Mouse (Mus musculus): ENCODE measurements around the gene Ncf1. TPM values are rescaled to one million over a fixed set of nuclear protein-coding genes. Genes with fewer than 3 reads are reported as not detected.

The Ncf1 gene
- polyA plus RNA-seq, 1 experiment from 2014 or later, result 2.4 TPM

DNA sequence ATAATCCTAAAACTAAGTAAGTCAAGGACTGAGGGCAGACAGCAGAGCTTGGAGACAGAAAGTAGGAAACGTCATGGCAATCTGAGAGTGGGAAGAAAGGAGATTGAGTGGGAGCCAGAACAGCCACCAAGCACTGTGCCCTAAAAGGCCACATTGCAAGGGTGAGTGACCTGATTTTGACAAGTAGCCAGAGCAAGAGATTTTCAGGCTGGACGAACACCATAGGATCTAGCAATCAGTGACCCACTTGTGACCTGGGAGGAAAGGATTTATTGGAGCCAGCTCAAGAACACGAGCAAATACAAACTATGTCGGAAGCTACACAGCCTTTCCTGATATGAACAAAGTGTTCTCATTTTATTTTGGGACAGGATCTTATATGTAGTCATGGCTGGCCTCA is 46.7 kb downstream of the Ncf1 start:
- Histone ChIP-seq H3K36me3 (ENCODE audit: insufficient read depth, low read length) (no peaks in the 10 kb centered on the region), H3K9me3 (replicated peaks; ENCODE audit: low read length) (no peaks in the 10 kb centered on the region), H3K4me1 (replicated peaks; ENCODE audit: insufficient read depth, low read length) (peaks cover 18% of the 10 kb centered on the region), H3K27me3 (ENCODE audit: insufficient read depth, low read length) (no peaks in the 10 kb centered on the region), H3K9ac (ENCODE audit: low read depth, low read length) (peak overlapping the region; percentile 92; the same call in 1 of the 2 replicates), H3K27ac (peak overlapping the region; percentile 96), H3K4me3 (replicated peaks; ENCODE audit: low read depth, low read length) (no peak overlapping the region), H3K4me2 (ENCODE audit: low read length) (peak overlapping the region; percentile 71; the same call in 1 of the 2 replicates)
- WGBS, result 17% methylated on average over 4 of the region's 4 CpGs
- no peak for TF ChIP-seq CTCF (IDR thresholded peaks at IDR 0.05; ENCODE audit: low read depth)
- DNase-seq (ENCODE audit: low spot score), result peak; percentile 67
- ATAC-seq (replicated peaks; ENCODE audit: low FRiP score, low read depth), result no peak

DNA sequence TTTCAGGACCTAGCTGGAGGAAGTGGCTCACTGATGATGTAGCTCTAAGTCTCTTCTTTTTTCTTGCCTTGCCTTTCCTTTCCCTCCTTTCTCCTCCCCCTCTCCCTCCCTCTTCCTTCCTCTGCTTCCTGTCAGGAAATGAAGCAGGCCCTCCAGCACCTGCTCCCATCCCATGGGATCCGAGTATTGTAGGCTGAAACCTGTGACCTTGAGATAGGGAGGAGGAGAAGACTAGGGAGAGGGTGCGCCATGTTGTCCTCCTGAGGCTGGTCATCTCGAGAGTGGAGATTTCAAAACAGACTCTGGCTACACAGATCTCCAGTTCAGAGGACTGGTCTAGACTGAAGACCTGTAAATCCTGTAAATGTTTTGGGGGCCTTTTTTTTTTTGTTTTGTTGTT is 47.3 kb downstream of the Ncf1 start:
- WGBS, result 46% methylated on average over 3 of the region's 3 CpGs
- no peak overlapping the region for H3K4me3 ChIP-seq (replicated peaks; ENCODE audit: low read depth, low read length)
- H3K27me3 ChIP-seq (ENCODE audit: insufficient read depth, low read length), result no peaks in the 10 kb centered on the region
- ATAC-seq (replicated peaks; ENCODE audit: low FRiP score, low read depth) (no peak), DNase-seq (ENCODE audit: low spot score) (no peak)
- H3K4me1 ChIP-seq (replicated peaks; ENCODE audit: insufficient read depth, low read length), result peaks cover 18% of the 10 kb centered on the region
- H3K9ac ChIP-seq (ENCODE audit: low read depth, low read length), result no peak overlapping the region
- no peak for TF ChIP-seq CTCF (IDR thresholded peaks at IDR 0.05; ENCODE audit: low read depth)
- peak overlapping the region; percentile 96 for H3K27ac ChIP-seq
- no peaks in the 10 kb centered on the region for H3K9me3 ChIP-seq (replicated peaks; ENCODE audit: low read length)
- H3K36me3 ChIP-seq (ENCODE audit: insufficient read depth, low read length), result no peaks in the 10 kb centered on the region
- H3K4me2 ChIP-seq (ENCODE audit: low read length), result 0 out of 2 replicates have a peak overlapping the region, but pooled peaks have one; percentile 71

- 22% methylated on average over 7 of the region's 7 CpGs for WGBS
- H3K4me2 ChIP-seq (ENCODE audit: low read length), result no peak overlapping the region
- TF ChIP-seq CTCF (IDR thresholded peaks at IDR 0.05; ENCODE audit: low read depth), result peak; percentile 93
- no peaks in the 10 kb centered on the region for H3K9me3 ChIP-seq (replicated peaks; ENCODE audit: low read length)
- no peaks in the 10 kb centered on the region for H3K36me3 ChIP-seq (ENCODE audit: insufficient read depth, low read length)
- H3K27ac ChIP-seq, result no peak overlapping the region
- peak; percentile 90 for DNase-seq (ENCODE audit: low spot score)
- H3K27me3 ChIP-seq (ENCODE audit: insufficient read depth, low read length), result no peaks in the 10 kb centered on the region
- H3K9ac ChIP-seq (ENCODE audit: low read depth, low read length), result no peak overlapping the region
- no peak overlapping the region for H3K4me3 ChIP-seq (replicated peaks; ENCODE audit: low read depth, low read length)
- ATAC-seq (replicated peaks; ENCODE audit: low FRiP score, low read depth), result no peak
- H3K4me1 ChIP-seq (replicated peaks; ENCODE audit: insufficient read depth, low read length), result peaks cover 21% of the 10 kb centered on the region
Observed at GRCm38 (mm10) chr5:134179871-134180270, 49.6 kb downstream of the Ncf1 start.

DNA sequence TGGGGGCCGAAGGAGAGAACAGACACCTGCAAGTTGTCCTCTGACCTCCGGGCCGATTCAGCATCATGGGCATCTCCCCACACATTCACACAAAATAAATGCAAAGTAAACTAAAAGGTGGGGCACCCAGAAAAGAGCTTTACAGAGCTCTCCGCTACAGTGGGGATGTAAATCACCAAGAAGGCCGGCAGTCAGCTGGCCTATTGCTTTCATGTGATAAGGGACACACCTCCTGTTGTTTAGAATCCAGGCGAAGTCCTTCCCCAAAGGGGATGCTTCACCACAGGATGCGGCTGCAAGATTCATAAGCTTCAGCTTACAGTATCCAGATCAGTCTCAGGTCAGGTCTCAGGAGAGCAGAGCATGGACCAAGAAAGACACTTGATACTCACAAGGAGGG is 50.9 kb downstream of the Ncf1 start:
- no peak for TF ChIP-seq CTCF (IDR thresholded peaks at IDR 0.05; ENCODE audit: low read depth)
- Histone ChIP-seq H3K4me1 (replicated peaks; ENCODE audit: insufficient read depth, low read length) (peaks cover 18% of the 10 kb centered on the region), H3K36me3 (ENCODE audit: insufficient read depth, low read length) (no peaks in the 10 kb centered on the region), H3K27me3 (ENCODE audit: insufficient read depth, low read length) (no peaks in the 10 kb centered on the region), H3K27ac (no peak overlapping the region), H3K9me3 (replicated peaks; ENCODE audit: low read length) (no peaks in the 10 kb centered on the region), H3K9ac (ENCODE audit: low read depth, low read length) (0 out of 2 replicates have a peak overlapping the region, but pooled peaks have one; percentile 23), H3K4me2 (ENCODE audit: low read length) (no peak overlapping the region), H3K4me3 (replicated peaks; ENCODE audit: low read depth, low read length) (no peak overlapping the region)
- WGBS, result 67% methylated on average over 7 of the region's 7 CpGs
- no peak for ATAC-seq (replicated peaks; ENCODE audit: low FRiP score, low read depth)
- no peak for DNase-seq (ENCODE audit: low spot score)

DNA sequence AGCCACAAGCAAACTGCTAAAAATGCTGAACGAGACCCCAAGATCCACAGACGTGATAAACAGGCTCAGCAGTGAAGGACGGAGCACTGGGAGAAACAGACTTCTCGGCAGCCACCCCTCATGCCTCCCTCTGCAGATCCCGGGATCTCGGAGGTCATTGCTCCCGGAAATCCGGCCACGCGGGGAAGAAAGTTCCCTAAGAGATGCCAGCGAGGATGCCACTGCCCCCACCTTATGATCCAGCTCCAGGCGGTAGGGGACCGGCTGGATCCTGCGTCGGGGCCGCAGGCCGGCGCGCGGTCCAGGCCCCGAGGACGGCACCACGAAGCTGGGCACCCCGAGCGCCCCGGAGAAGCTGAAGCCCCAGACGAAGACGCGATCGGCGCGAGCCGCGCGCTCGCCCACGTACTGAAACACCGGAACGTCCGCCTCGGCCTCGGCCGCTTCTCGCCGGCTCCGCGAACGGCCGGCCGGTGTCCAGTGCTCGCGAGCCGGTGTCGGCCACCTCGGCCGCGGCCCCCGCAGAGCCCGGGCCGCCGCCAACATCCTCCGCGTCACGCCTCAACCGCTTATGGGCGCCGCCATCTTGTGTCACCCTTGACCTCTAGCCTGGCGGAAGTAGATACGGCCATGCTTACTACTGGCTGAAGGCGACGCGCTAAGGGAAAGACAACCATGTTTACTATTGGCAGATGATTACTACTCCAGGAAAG is 53.1 kb downstream of the Ncf1 start, which contains the start of gene Rcc1l:
Gene Rcc1l, minus strand, starts transcription at position 606 of the 713 bp plus-strand sequence.
- TF ChIP-seq CTCF (IDR thresholded peaks at IDR 0.05; ENCODE audit: low read depth), result no peak
- under 1% methylated on average over 69 of the region's 72 CpGs for WGBS

DNA sequence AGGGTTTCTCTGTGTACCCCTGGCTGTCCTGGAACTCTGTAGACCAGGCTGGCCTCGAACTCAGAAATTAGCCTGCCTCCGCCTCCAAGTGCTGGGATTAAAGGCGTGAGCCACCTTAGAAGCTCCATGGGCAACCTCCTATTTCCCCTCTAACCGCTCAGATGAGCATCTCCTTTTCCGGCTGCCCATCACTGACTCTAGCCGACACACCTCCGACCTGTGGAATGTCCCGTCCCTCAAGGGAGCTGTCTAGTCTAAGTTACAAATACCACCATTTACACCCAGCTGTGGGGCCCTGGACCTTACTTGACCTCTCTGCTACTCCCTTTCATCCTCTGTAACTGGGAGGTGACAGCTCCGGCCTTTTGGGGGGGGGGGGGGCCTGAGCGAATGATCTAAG is 53.7 kb downstream of the Ncf1 start:
- Histone ChIP-seq H3K27ac (peak overlapping the region; percentile 90), H3K4me2 (ENCODE audit: low read length) (peak overlapping the region; percentile 69), H3K9me3 (replicated peaks; ENCODE audit: low read length) (no peaks in the 10 kb centered on the region), H3K4me3 (replicated peaks; ENCODE audit: low read depth, low read length) (peak overlapping the region; percentile 85), H3K27me3 (ENCODE audit: insufficient read depth, low read length) (no peaks in the 10 kb centered on the region), H3K36me3 (ENCODE audit: insufficient read depth, low read length) (0 out of 2 replicates have a peak, but pooled peaks cover 6% of the 10 kb centered on the region), H3K4me1 (replicated peaks; ENCODE audit: insufficient read depth, low read length) (0 out of 2 replicates have a peak, but pooled peaks cover 3% of the 10 kb centered on the region), H3K9ac (ENCODE audit: low read depth, low read length) (peak overlapping the region; percentile 76)
- ATAC-seq (replicated peaks; ENCODE audit: low FRiP score, low read depth) (peak; percentile 23), DNase-seq (ENCODE audit: low spot score) (peak; percentile 69)
- 4% methylated on average over 10 of the region's 10 CpGs for WGBS
- TF ChIP-seq CTCF (IDR thresholded peaks at IDR 0.05; ENCODE audit: low read depth), result no peak

More for the DNA sequence above, 53.1 kb downstream of the Ncf1 start, which contains the start of gene Rcc1l:
- peak; percentile 84 for ATAC-seq (replicated peaks; ENCODE audit: low FRiP score, low read depth)
- peak within 1 kb of the TSS; percentile 76 for H3K9ac ChIP-seq (ENCODE audit: low read depth, low read length)
- no peaks in the 10 kb centered on the region for H3K27me3 ChIP-seq (ENCODE audit: insufficient read depth, low read length)
- DNase-seq (ENCODE audit: low spot score), result peak; percentile 98
- peak within 1 kb of the TSS; percentile 90 for H3K27ac ChIP-seq
- no peaks in the 10 kb centered on the region for H3K9me3 ChIP-seq (replicated peaks; ENCODE audit: low read length)
- peak within 1 kb of the TSS; percentile 85 for H3K4me3 ChIP-seq (replicated peaks; ENCODE audit: low read depth, low read length)
- H3K4me2 ChIP-seq (ENCODE audit: low read length), result peak within 1 kb of the TSS; percentile 69
- 0 out of 2 replicates have a peak, but pooled peaks cover 7% of the 10 kb centered on the region for H3K4me1 ChIP-seq (replicated peaks; ENCODE audit: insufficient read depth, low read length)
- H3K36me3 ChIP-seq (ENCODE audit: insufficient read depth, low read length), result 0 out of 2 replicates have a peak, but pooled peaks cover 3% of the 10 kb centered on the region
